Mouse (Mus musculus) kidney, adult 18-20 months (tissue): ENCODE measurements around the gene 4930438A08Rik.
A peak's percentile ranks its signal among the peaks of the same experiment; 100 is the strongest.

Experiments used
- DNase-seq: peaks from one replicate; pipeline ENCODE4 v3.0.0; 2021

Gene 4930438A08Rik

GRCm38 (mm10) chr11:58329906-58330275 is 55.3 kb downstream of the 4930438A08Rik start:
- no peak for DNase-seq

DNA sequence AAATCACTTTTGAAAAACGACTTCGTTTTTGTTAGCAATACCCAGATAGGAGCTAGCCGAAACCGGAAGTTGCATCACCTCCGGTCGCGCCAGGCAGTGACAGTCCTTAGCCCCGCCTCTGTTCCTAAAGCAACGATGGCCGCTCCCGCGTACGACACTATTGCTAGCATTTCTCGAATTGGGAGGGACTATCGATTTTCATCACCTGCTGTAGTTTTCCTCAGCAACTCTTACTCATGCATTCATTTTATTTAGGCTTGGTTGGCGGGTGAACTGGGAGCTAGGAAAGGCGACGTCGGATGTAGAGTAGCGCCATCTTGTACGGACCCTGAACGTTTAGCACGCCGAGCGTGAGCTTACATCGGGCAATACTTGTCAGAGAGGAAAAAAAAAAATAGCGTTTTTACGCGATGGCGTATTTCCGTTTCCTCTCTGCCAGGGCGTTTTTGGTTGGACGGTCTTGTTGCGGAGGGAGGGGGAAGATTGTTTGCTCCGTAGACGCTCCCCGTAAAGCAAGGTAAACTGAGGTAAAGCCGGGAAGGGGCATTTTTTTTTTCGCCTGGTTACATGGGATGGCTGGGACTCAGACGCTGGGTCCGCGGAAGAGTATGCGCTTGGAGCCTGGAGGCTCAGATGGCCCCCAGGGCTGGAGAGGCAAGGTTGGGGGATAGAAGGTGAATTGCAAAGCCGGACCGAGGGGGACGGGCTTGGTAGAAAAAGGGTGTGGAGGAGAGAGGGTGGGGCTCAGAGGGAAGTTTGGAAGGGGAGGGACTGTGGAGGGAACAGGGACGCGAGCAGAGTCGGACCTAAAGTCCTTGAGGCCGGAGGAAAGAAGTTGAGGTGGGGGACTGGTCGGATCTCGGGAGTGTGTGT is 55.9 kb downstream of the 4930438A08Rik start, which contains the start of the genes Zfp672 and Sh3bp5l:
Gene Zfp672 (minus strand): TSS at position 64 of the 873 bp plus-strand sequence.
Gene Sh3bp5l (plus strand): TSS at position 449 of the 873 bp plus-strand sequence.
- peak; percentile 94 for DNase-seq

DNA sequence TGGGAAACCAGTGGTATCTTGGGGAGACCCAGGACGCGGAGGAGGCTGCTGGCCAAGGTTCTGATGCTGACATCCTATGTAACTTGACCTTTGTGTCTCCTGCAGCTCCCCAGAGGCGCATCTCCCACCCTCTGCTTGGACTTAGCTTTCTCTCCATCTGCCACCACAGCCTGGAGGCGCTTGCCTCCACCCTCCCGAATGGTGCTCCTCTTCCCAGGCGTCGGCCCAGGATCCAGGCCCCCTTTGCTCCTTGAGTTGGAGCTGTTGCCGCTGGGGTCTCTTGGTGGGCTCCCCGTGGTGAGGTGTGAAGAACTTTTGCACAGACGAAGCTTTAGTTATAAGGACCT is 56.5 kb downstream of the 4930438A08Rik start:
- no peak for DNase-seq

- DNase-seq, result no peak
Observed at GRCm38 (mm10) chr11:58331546-58331945, 56.9 kb downstream of the 4930438A08Rik start.

GRCm38 (mm10) chr11:58334746-58335145 is 60.1 kb downstream of the 4930438A08Rik start:
- peak; percentile 72 for DNase-seq
